Mouse (Mus musculus) adrenal gland, postnatal 25 days (tissue): Measurements from ENCODE around the gene Ppp6r2. TPM values are rescaled to one million over a fixed set of nuclear protein-coding genes. Genes with fewer than 3 reads are reported as not detected.

Experiments
- DNase-seq: peaks from one replicate; pipeline ENCODE4 v3.0.0; 2021; ENCODE audit warnings: mixed read lengths
- total RNA-seq: library from RNA; stranded (reverse); gene quantifications from 2 replicates; pipeline ENCODE4 v1.2.3, GENCODE M21; 2021

Ppp6r2 gene
- total RNA-seq, 1 experiment from 2014 or later = 43.3 TPM

GRCm38 (mm10) chr15:89255330-89255729 lies 44.0 kb downstream of the Ppp6r2 start:
- no peak for DNase-seq

GRCm38 (mm10) chr15:89258997-89259396 lies 47.6 kb downstream of the Ppp6r2 start:
- no peak for DNase-seq

GRCm38 (mm10) chr15:89264485-89264884 lies 53.1 kb downstream of the Ppp6r2 start:
- no peak for DNase-seq

DNA sequence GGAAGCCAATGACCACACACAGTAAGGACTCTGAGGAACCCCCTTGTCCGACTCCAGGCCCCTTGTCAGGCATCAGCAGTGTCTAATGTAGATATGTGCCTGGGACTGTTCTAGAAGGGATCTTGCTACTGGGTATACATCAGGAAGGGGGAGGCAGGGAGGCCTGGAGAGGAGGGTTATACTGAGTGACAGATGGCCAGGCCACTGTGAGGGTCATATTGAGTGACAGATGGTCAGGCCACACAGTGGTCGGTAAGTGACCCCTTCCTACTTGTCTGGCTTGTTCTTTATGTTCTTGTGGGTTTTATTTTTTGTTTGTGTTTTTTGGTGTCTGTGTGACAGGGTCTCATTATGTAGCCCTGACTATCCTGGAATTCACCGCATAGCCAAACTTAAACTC lies 64.1 kb downstream of the Ppp6r2 start:
- DNase-seq = no peak

DNA sequence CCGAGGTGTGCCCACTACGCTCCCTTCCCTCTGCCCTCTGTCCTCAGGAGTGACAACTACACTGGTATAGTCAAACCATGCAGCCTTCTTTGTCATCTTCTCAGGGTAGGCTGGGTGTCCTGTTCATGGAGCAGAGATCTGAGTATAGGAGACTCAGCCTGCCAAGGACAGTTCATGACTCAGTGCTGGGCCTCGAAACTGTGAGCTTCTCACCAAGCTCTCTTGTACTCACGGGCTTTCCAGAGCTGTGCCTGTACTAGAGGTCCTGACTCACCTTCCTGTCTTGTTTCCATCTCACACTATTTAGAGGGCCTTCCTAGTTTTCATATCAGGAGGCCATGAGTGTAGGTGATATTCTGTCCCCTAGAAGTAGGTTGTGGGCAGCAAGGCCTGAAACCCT lies 66.0 kb downstream of the Ppp6r2 start:
- no peak for DNase-seq

- DNase-seq = no peak
These were observed 71.2 kb downstream of the Ppp6r2 start for GRCm38 (mm10) chr15:89282546-89282945.

- no peak for DNase-seq
These were observed 72.7 kb downstream of the Ppp6r2 start for GRCm38 (mm10) chr15:89284094-89284493.

GRCm38 (mm10) chr15:89285004-89285403 lies 73.7 kb downstream of the Ppp6r2 start:
- DNase-seq = no peak

DNA sequence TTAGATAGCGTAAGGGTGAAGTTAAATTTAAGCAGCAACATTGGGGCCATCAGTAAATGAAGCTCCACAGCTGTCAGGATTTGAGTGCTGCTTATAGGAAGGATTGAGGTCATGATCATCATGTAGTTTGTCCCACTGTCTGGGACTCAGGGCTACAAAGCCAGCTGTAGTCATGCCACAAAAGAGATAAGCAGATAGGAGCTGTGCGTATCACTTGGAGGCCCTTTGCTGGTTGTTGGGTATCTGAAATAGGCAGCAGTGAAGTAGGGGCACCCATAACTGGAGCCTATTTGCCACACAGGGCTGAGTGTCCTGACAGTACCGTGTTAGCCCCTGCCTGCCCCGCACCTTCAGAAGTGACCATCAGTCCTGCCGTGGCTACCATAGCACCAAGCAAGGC lies 74.1 kb downstream of the Ppp6r2 start:
- no peak for DNase-seq

- no peak for DNase-seq
These were observed 74.8 kb downstream of the Ppp6r2 start for GRCm38 (mm10) chr15:89286114-89286513.

DNA sequence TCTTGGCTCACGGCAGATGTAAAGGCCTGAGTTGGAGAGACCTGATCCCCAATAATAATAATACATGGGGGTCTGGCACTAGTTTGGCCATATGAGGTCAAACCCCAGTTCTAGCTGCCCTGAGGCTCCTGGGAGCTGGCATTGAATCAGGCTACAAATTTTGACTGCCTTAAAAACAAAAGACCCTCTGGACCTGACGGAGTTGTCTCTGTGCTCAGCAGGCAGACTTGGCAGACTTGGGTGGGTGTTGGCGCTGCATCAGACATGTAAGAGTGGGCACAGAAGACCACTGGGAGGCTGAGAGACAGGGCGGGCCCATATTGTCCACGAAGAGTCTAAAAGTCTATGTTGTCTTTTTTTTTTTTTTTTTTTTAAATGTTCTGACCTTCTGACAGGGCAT lies 75.2 kb downstream of the Ppp6r2 start:
- no peak for DNase-seq

DNA sequence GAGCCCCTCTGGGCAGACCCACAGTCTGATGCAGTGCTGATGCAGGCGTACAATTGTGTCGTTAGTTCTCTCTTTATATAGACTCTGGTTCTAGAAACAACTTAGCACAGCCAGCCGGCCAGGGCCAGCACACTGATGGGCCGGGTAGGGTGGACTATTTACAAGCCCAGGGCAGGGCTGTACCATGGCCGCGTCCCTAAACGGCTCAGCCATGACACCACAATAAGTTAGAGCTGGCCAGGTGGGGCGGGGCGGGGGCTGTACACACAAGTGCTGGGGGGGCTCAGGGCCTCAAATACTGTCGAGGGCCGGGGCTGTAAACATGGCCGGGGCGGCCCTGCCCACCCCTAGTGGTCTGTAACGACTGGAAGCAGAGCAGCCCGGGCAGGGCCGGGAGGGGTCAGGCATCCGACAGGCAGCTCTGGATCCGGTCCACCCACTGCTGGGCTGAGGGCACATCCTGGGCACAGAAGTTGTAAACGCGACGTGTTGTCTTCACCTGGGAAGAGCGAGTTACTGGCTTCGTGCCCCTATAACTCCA lies 76.9 kb downstream of the Ppp6r2 start:
- no peak for DNase-seq

DNA sequence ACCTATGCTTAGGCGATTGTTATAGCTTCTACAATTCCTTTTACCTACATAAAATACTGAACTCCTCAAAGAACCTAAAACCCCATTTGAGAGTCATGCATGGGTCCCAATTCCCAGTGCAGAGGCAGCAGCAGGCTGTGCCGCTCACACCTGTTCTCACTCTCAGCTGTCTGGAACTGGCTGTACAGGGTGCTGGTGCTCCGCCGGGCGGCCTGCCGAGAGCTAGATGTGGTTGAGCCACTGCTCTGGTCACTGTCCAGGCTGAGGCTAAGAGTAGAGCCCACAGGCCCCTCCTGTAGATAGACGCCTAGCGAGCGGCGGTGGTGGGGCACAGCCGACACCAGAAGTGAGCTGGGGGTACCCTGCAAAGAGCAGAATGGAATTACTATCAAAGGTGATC lies 78.1 kb downstream of the Ppp6r2 start:
- DNase-seq = no peak

DNA sequence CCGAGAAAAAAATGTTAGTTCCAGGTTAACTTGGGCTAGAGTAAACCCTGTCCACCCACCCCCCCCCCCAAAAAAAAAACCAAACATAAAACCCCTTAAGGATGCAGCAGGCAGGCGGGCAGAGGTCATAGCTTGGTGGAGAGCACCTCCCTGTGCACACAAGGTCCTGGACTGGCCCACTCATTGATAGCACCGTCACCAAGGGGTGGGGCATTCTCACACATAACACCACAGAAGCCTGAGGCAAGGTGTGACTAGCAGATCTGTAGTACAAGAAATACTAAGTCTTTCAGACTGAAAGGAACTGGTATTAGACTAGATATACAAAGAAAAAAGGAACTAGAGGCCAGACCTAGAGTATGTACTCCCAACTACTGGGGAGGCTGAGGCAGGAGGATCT lies 80.2 kb downstream of the Ppp6r2 start:
- DNase-seq = no peak

GRCm38 (mm10) chr15:89292795-89293194 lies 81.4 kb downstream of the Ppp6r2 start:
- DNase-seq = no peak

DNA sequence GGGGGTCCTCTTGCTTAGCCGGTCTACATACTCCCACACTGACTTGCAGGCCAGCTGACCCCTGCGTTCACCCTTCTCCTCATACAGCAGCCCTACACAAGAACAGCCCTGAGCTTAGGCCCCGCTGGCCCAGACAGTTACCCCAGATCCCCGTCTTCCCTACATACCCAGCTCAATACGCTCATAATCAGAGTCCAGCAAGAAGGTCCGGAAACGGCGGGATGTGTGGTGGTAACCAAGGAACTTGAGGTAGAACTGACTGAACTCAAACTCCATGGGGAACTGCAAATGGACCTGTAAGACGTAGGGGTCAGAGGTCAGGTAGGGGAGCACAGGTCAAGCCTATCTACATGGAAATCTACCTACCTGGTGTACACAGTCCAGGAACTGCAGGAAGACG lies 82.4 kb downstream of the Ppp6r2 start:
- DNase-seq = no peak

DNA sequence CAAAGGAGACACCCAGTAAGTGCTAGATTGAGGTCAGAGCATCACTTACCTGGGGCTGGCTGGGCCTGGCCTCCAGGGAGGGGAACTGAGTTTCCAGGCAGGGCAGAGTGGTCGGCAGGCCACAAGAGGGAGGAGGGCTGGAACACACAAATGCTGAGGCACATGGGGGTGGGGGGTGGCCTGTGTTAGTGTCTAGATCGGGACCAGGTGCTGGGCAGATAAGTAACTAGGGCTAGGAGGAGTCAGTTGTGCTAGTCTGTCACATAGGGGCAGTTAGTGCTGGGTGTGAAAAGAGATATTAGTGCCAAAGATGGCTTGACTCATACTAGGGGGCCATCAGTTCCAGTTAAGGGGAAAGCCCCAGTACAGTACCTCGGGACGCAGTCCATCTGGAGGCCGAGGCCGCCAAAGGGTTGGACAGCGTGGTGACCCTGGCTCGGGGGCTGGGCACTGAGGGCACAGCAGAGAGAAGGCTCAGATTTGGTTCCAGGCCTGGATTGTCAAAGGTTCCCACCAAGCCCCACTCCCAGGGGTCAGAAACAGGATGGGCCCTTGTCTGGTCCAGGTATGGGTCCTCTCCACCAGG lies 84.3 kb downstream of the Ppp6r2 start:
- no peak for DNase-seq

- DNase-seq = no peak
These were observed 85.1 kb downstream of the Ppp6r2 start for GRCm38 (mm10) chr15:89296465-89296864.

DNA sequence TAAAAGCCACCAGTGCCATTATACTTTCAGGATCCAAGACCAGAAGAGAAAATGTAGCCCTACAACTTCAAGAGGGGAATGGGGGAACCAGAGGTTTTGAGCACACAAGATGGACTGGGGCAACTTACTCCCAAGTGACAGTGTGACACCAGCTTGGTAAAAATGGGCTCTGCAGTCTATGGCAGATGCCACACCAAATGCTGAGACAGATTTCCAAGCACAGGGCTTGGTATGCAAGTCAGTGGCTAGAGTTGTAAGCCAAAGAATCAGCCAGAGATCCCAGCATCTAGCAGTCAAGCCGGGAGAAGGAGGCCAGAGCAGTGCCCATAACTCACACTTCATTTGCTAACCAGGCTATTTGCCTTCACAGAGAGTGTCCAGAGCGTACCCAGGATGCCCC lies 86.3 kb downstream of the Ppp6r2 start:
- DNase-seq = no peak

DNA sequence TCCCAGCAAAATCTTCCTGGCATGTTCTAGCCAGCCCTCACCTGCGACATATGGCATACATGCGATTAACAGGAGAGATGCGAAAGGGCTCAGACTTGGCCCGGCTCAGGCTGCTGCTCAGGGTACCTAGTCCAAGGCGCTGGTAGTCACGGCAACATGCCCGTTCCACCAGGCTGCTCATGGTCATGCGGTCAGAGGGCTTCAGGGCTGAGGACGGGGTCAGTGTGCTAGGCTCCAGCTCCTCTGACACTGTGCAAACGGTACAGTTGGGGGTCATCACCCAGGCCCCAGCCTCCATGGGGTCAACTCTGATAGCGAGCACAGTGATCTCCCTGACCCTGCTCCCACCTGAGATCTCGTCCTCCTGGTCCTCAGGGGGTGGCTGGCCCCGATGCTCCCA lies 88.8 kb downstream of the Ppp6r2 start:
- DNase-seq = no peak

GRCm38 (mm10) chr15:89300600-89300999 lies 89.2 kb downstream of the Ppp6r2 start:
- DNase-seq = no peak

- no peak for DNase-seq
These were observed 94.6 kb downstream of the Ppp6r2 start for GRCm38 (mm10) chr15:89305966-89306365.

- no peak for DNase-seq
These were observed 96.1 kb downstream of the Ppp6r2 start for GRCm38 (mm10) chr15:89307461-89307860.

GRCm38 (mm10) chr15:89308406-89309139 lies 97.2 kb downstream of the Ppp6r2 start:
- no peak for DNase-seq
